Mouse (Mus musculus) megakaryocyte progenitor cell, adult 5-6 weeks (primary cell): Measurements from ENCODE around the gene Derl3. TPM values are rescaled to one million over a fixed set of nuclear protein-coding genes. Genes with fewer than 3 reads are reported as not detected.
A peak's percentile ranks its signal among the peaks of the same experiment; 100 is the strongest.

Experiments used
- ATAC-seq: replicated peaks from 2 replicates; pipeline ENCODE4 v1.8.0; 2016; ENCODE audit warnings: mild to moderate bottlenecking, moderate TSS enrichment, inconsistent platforms; ENCODE audit not compliant: poor library complexity
- total RNA-seq, 2 experiments: library from RNA; stranded (forward) in 1 of 2; stranded (reverse) in 1 of 2; fragments of 157-497, 149-512 nt in 1 of 2; fragments of 200-1000 nt in 1 of 2; gene quantifications; 2 replicates each; pipeline versions ENCODE4 v1.2.3 to v1.2.4; 2015 to 2017

Gene Derl3
- total RNA-seq, 2 experiments from 2014 or later, result 0.64 to 2.2 TPM

GRCm38 (mm10) chr10:75906882-75907281 lies 13.7 kb downstream of the Derl3 start:
- no peak for ATAC-seq

DNA sequence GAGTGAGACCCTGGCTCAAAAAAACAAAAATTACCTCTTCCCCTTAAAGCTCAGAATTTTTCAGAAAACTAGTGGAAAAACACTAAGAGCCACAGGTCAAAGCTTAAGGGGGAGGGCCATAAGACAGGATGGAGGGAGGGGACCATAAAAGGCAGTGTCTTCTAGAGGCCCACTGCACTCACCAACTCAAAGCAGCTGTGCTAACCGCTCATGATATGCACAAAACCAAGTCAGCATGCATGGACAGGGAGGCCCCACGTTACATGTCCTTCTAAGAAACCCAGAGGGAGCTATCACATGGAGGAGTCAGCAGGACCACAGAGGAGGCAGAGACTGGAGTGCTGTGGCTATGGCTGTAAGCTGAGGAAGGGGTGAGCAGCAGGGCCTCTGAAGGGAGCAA lies 17.5 kb downstream of the Derl3 start:
- ATAC-seq, result no peak

DNA sequence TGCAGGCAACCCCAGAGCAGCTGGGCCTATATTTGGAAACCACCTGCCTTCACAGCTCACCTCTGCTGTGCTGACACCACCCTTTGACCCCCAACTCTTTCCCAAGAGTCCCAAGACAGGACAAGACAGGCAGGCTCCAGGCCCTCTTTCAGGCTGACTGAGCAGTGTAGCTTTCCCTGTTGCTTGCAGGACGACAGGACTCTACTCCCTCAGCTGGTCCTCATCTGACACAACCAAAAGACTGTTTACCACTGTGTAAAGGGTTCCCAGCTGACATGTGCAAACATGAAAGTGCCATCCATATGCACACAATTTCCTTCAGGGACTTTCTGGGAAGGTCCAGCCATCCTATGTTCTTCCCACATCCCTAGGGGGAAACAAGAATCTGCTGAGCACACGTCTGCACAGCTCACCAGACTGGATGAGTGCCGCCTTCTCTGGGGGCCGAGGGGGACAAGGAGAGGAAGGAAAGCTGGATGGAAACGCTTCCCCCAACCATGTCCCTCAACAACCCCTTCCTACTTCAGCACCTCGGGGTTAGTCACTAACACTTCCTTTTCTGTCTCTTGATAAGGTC lies 19.9 kb downstream of the Derl3 start:
- ATAC-seq, result no peak

DNA sequence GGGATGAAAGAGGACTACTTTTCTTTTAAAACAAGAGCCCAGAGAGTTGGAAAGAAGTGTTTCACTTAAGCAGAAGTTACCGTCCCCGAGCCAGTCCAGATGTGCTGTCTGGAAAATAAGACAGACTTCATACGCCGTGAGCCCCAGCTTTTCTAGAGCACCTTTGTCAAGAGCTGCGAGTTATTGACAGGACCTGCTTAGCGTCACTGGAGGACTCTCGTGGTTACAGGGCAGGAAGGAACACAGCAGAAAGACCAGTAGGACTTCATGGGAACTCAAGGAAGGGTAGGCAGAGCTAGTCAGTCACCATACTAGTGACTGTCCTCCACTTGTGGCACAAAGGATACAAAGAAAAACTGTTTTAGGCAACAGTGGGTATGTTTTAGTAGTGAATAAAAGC lies 22.3 kb downstream of the Derl3 start:
- ATAC-seq, result no peak

GRCm38 (mm10) chr10:75916840-75917239 lies 23.6 kb downstream of the Derl3 start:
- no peak for ATAC-seq

DNA sequence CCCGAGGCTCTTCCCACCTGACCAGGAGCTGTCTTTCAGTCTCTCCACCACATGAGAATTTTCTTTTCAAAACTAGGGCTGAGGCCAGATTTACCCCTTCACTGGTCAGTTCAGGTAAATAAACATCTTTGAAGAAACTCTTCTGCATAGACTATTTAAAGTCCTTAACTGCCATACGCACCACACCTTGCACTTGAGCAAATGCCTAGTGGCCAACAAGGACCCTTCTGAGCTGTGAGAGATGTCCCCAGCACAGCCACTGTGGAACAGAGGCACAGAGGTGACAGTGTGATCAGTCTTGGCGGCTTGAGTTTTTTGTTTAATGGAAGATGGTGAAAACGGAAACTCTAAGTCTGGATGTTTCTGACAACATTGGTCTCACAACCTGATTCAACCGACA lies 25.8 kb downstream of the Derl3 start:
- no peak for ATAC-seq

DNA sequence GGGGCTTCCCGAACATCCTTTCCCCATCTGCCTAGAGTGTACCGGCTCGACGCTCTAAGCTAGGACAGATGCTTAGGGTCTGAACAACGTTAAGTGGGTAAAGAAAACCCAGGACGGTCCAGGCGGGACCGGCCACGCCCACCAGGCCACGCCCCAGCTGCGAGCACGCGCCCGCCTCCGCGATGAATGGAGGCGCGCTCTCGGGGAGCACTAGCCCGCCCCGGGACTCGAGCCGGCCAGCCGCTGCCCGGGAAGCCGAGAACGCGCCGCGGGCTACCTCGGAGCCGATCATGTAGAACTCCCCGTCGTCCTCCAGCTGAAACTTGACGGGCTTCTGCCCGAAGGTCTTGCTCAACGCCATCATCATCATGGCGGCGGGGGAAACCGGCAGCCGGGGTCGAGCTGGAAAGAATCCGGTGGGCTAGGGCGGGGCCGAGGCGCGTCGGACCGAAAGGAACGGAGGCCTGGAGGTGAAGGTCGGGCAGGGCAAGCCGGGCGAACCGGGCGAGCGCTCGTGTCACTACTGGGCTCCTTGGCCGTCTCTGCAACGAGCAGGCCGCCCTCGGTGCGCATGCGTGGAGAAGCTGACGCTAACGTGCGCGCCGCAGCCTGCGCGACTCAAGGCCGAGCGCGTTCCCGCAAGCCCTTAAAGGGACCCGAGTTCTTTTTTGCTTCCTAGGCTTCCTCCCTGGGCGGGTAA lies 28.0 kb downstream of the Derl3 start, which contains the start of gene Smarcb1:
TSS of gene Smarcb1 (minus strand) at position 592 of the 700 bp plus-strand sequence.
- ATAC-seq, result peak; percentile 81

GRCm38 (mm10) chr10:75921726-75922560 lies 28.7 kb downstream of the Derl3 start:
- ATAC-seq, result peak; percentile 16; the same call in 1 of the 2 replicates

DNA sequence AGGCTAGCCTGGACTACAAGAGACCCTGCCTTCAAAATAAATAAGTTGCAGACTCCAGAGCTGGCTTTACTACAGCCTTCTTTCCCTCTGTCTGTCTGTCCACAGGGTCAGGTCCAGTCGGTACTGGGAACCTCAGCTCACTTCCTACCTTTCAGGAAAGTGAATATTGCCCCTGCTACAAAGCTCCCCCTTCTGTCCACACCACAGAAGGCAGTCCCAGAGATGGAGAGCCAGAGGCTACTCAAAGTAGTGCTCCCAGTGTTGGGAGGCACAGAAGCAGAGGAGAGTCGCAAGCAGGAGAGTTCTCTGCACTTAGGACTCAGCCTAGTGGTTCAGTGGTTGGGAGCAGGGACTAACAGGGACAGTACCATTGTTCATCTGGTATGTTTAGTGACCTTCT lies 31.1 kb downstream of the Derl3 start:
- peak; percentile 35 for ATAC-seq

DNA sequence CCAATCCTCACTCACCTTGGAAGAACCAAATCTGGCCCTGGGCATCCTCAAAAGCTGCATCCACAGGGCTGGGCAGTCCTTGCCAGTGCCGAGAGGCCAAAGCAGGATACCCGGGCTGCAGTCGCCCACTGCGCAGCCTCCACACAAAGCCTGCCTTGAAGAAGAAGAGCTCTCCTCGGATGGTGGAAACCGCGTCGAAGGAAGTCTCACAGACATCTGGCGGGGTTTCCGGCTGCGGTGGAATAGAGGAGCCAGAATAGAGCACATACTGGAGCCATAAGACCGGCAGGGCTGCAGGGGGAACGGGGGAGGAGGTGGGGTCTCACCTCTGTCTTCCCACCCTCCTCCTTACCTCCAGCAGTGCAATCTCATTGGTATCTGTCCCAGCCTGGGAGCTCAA lies 33.2 kb downstream of the Derl3 start:
- no peak for ATAC-seq

DNA sequence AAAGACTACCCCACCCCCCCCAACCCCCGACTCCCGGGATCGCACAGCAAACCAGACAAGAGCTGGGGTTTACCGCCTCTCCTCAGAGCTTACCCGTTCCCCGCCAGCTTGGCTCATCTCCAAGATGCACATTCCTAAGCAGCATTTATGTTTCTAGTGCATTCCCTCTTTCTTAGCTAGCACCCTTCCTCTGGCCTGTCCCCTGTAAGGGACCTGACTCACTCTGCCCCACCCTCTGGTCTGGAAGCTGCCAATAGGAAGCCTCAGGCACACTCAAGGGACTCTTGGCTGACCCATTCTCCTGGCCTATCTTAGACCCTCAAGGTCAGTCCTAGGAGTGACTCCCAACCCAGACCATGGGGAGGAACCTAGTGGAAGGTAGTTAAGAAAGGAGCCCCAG lies 37.1 kb downstream of the Derl3 start:
- no peak for ATAC-seq

DNA sequence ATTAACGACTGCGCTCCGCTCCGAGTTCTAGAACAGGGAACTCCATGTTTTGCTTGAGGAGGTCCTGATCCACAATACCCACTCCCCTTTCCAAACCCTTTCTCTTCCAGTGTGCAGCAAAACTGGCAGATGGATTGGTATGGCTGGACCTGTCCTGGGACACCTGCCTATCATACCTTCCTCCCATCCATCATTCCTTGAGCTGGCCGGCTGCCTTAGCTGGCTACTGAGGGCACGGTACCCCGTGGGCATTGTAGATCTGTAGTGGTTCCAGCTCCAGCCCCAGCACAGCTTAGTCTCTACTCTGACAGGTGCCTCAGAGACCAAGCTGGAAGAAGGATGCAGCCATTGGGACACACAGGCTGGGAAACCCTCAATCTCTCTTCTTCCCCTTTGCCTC lies 38.1 kb downstream of the Derl3 start:
- ATAC-seq, result no peak

GRCm38 (mm10) chr10:75932081-75932678 lies 39.0 kb downstream of the Derl3 start:
- peak; percentile 45 for ATAC-seq

DNA sequence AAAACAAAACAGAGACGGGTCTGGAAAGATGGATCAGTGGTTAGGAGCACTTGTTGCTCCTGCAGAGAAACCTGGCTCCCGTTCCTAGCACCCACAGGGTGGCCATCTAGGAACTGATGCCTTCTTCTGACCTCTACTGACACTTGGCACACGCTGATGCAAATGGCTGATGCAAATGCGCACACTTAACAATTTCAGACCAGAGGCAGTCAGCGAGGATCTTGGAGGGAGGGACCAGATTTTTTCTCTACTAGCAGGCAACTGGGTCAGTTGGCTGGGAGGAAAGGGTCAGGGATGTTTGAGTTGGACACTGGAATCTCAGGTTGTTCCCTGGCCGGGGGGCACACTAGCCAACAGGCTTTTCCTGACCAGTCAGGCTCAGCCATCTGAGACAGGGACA lies 39.7 kb downstream of the Derl3 start, which contains the start of gene Chchd10:
TSS of gene Chchd10 (plus strand) at position 240 of the 400 bp plus-strand sequence.
- ATAC-seq, result no peak

- no peak for ATAC-seq
Measured at GRCm38 (mm10) chr10:75934991-75935390, 41.8 kb downstream of the Derl3 start.

GRCm38 (mm10) chr10:75935680-75936541 lies 42.7 kb downstream of the Derl3 start, which contains the start of gene Mmp11:
Gene Mmp11, minus strand, starts transcription at chr10:75936496.
- peak; percentile 80 for ATAC-seq

DNA sequence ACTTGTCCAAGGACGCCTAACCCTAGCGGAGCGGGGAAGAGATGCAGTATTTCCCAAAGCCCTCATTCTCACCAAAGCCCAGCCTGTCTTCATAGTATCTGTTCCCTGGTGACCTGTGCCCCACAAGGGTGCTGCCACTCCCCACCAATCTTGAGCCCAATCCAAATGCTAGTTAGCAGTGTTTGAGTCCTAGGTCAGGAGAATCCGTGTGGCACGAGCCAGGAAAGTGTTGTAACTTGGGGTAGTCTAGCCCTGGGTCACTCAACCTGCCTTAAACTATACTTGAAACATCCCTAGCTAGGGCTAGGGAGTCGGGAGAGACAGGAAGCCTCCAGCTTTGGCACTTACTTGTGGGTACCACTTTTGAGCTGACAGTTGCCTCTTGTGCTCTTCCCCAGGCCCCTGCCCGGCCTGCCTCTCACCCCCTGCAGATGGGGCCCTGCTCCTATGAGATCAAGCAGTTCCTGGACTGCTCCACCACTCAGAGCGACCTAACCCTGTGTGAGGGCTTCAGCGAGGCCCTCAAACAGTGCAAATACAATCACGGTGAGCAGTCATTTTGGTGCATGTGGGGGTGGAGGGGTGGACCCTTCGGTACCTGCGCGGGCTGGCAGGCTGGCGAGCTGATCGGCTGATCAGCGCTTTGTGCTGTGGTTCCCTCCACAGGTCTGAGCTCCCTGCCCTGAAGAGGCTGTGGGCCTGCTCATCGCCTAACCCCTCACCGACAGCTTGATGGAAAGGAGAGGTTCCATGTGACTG lies 43.9 kb downstream of the Derl3 start:
- no peak for ATAC-seq

DNA sequence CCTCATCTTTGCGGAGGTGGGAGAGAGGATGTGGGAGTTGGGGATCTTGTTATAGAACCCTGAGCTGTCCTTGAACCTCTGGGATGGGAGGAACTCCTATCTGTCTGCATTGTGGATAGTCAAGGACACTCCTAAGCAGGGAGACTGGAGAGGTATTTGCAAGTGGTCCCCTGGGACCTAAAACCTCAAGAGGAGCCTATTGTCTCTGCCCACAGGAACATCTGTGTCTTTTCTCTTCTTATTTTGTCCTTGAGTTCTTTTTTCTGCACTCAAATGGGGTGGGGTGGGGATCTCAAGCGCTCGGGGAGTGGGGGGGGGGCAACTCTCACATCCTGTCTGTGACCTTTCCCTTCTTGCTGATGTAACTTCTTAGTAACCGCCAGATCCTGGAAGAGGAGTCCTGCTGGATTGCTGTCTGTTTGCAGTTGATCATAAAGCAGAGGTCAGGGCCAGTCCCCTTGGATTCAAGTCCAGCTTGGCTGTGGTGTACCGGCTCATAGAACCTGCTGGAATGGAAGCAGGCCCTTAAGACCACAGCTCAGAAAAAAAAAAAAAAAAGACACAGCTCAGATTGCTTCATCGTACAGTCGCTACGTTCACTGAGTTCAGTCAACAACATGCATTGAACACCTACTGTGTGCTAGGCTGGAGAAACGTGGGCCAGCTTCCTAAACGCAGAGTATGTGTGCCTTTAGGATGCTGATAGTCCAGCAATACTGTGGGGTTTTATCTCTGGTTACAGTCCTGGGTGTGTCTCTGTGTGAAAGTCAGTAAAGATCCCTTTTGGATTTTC lies 44.8 kb downstream of the Derl3 start:
- no peak for ATAC-seq
